Mouse (Mus musculus): ENCODE data around the gene Hnrnpul2.
A peak's percentile ranks its signal among the peaks of the same experiment; 100 is the strongest.

GRCm38 (mm10) chr19:8774086-8774835 lies 45.5 kb upstream of the Hnrnpul2 start, which contains the start of gene Tmem179b:
- no peak for TF ChIP-seq CTCF (IDR thresholded peaks at IDR 0.05; ENCODE audit: extremely low read depth, insufficient read length, insufficient replicate concordance, low read depth, low read length)
- TF ChIP-seq POLR2A (IDR thresholded peaks at IDR 0.05; ENCODE audit: low read depth, low read length), result peak; percentile 87

Measured in small intestine, adult 2 months (tissue).